Mouse (Mus musculus) heart, adult 9 months (tissue): ENCODE measurements around the gene Agtr1b.

Experiments
- DNase-seq, 2 experiments: peaks; one replicate each; pipeline ENCODE4 v3.0.0; 2022; ENCODE audit warnings: low spot score in 2 of 2

Gene Agtr1b

DNA sequence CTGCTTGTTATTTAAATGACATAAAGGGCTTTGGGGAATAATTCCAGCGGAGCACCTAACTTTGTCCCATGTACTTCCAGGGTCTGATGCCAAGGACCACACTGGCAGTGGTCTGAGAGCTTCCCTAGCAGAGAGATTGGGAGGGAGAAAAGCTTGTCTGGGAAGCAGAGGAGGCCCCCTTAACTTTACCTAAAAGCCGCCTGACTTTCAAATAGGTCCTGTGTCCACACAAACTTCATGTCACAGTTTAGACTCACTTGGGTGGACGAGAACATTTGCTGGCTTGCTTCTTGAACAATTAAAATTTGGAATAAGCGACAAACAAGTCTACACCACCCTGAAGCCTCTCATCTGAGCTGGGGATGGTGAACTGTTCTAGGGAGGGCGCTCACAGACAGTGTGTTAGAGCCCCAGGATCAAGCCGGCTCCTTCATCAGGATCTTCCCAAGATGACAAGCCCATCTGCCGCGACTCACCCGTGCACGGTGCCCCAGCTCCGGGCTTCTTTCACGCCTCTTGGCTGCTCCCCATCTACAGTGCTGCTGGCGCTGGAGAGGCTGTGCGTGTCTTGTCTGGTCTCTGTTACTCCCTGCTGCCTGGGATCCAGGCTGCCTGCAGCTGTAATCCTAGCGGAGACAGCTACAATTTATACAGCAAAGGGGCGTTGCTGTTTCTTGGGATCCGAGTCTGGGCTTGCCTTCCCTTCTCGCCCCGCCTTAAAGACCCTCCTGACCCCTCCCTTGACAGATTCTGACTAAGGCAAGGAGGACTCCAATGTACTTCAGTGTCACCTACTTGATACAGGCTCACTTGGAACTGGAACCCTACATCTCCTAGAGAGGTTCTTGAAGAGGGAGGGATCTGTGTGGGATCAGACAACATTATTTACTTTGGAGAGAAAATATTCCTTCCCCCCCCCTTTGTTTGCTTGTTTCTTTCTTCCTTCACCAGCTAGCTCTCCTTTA is at the start of gene Agtr1b:
Gene Agtr1b (minus strand): TSS at position 620 of the 965 bp plus-strand sequence.
- no peak for DNase-seq

DNA sequence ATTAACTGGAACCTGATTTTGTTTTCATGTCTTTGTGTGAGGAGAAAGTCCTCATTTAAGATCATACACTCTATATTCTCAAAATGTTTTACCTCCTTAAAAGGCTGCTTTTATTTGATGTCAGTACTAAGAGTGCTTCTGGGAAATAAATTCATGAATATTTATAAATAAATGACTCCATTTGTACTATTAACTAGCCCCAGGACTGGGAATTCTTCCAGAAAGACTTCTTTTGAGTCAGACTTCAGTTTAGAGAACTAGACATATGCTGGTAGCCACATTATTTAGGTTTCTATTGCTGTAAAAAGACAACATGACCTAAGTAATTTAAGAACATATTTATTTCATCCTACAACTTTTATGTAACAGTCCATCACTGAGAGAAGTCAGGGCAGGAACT is 13.4 kb downstream of the Agtr1b start:
- DNase-seq: no peak

DNA sequence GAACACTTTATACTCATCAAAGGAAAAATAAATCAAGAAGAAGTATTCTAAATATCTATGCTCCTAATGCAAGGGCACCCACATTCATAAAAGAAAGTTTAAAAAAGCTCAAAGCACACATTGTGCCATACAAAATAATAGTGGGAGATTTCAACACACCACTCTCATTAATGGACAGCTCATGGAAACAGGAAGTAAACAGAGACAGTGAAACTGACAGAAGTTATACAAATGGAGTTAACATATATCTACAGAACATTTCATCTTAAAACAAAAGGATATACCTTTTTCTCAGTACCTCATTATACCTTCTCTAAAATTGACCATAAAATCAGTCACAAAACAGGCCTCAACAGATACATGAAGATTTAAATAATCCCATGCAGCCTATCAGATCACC is 18.8 kb downstream of the Agtr1b start:
- DNase-seq: no peak

DNA sequence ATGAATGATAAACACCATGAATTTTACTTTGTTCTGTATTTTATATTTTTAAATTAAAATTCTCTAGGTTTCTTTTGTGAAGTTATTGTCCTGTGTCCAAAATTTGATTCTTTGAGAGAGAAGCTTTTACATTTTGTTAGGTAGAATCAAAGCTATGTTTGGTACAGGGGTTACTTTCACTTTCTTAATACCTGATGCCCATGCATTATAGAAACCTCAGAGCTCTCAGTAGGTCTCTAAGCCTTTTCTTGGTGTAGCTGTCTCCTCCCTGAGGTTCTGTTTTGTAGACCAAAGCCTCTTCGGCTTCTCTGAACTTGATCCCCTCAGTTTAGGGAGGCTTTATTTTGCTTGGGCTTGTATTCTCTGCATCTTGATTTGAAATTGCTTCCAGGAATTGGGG is 26.6 kb downstream of the Agtr1b start:
- no peak for DNase-seq

DNA sequence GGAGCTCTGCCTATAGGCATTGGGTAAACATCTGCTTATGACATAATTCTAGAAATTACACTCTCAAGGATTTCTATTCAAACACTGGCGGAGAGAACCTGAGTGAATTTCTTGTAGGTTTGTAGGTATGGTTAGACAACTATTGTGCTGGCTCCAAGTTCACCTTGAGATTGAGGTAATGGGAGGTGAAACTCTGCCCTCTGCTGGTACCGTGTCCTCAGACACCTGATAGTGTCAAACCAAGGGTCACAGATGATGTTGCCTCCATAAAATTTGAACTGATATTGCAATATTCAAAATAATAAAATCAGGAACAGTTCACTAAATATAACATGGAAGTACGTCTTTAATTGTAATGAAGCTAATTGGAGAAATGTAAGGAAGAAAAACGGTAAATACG is 32.3 kb downstream of the Agtr1b start:
- no peak for DNase-seq

DNA sequence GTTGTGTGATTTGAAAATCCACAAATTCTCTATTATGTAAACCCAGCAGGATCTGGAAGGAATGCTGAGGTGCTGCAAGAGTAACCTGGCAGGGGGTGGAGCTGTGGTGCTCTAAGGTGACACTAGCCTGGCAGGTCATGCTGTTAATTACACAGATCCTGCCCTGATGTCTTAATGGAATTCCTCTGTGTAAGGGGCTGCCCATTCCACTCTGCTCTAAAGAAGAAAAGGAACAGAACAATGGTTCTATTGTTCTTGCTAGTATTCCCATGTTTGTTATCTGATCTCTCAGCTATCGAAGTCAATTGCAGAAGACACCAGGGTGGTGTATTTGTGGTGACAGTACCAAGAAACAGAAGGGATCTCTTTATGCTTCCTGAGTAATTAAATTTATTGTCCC is 49.7 kb downstream of the Agtr1b start:
- no peak for DNase-seq

DNA sequence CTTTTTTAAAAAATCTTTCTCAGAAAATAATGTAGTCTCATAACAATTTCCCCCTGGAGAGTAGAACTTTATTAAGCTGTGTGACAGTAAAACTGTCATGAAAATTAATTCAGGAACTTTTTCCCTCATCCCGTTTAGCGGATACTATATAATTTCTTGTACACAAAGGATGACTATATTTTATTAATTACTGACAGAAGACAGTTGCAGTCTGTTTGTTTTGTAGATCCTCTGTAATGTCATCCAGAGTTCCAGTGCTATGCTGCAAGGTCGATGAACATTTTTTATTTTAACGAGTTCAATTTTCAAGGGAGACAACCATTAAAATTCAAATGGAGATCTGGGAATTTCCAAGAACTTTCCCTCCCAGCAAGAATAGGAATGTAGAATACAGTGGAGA is 57.8 kb downstream of the Agtr1b start:
- no peak for DNase-seq

DNA sequence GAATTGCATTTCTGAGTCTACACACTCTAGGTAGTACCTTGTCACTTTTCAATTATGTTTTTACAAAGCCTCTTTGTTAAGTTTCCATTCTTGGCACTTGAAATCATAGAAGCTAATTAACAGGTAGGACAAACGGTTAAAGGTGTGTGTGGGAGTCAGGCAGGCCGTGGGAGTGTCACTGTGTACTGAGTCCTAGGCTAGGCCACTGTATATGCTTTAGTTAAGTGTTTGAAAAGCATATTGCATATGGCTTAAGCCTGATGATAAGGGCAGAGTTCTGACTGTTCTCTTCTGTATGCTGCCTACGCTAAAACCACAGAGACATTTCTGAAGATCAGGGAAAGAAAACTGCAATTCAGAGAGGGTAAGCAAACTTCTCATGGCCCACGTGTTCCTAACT is 59.7 kb downstream of the Agtr1b start:
- DNase-seq: no peak

DNA sequence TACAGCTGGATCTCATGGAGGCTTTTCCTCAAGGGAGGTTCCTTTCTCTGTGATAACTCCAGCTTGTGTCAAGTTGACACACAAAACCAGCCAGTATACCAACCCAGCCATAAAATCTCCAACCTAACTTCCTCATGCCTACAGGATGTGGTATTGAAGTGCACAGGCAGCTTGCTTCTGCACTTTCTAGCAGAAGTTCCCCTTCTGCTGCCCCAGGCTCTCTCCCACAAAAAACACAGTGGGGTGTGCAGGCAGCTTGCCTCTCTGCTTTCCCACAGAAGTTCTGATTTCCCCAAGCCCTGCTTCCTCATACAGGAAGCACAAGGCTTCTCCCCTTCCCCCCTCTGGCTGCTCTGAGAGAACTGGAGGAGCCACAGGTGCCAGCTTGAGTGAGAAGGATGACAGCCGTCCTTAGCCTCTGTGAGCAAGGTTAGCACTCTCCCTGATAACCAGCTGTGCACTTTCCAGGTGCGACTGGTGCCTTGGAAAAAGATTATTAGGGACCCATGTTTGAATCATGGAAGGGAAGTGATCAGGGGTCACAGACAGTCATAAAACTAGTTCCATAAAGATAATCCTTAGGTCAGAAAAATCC is 62.1 kb downstream of the Agtr1b start:
- DNase-seq: peak; percentile 18 to 60

DNA sequence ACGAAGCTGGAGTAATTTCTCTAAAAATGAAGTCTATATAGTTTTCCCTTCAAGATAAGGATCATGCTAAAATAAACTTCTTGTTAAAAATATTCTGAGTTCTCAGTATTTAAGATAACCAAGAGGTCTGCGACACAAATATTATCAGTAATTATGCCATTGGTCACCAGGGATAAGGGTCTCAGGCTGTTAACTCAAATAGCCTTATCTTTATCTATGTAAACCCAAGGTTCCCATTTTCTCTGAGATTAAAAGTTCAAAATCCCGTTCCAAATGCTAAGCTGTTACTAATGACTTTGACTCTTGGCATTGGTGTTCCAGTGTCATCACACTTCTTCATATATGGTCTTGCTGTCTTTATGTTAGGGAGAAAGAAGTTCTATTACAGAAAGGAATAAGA is 71.4 kb downstream of the Agtr1b start:
- DNase-seq: no peak

DNA sequence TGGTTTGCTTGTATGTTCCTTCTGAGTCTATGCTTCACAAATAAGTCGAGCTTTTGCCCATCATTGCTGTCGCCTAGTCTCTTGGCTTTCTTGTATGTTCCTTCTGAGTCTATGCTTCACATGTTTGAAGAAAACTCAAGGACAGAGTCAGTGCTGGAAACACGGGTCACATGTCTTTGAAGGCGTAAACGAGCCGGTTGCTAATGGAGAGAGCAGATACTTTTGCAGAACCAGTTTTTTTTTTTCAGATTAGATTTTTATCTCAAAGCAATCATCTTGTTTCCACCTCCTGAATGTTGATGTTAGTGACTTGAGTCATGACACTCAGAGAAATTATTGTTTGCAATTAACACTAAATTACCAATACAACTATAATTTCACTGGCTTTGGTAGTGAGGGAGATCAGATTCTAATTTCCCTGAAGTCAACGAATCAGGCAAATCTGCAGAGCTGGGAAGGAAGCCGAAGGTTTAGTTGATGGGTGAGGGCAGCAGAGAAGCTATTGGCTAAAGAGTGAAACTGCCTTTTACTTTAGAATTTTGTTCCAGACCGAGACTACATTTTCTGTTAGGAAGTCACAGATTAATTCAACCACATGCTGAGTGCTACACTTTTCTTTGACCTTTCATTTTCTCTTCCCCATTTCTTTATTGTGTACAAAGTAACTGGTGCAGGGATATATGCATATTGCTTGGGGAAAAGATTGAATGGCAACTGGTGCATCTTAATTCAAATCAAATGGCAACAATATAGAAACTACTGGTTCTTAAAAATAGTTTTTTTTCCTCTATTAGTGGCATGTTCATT is 72.2 kb downstream of the Agtr1b start:
- peak; percentile 2 to 25 for DNase-seq

DNA sequence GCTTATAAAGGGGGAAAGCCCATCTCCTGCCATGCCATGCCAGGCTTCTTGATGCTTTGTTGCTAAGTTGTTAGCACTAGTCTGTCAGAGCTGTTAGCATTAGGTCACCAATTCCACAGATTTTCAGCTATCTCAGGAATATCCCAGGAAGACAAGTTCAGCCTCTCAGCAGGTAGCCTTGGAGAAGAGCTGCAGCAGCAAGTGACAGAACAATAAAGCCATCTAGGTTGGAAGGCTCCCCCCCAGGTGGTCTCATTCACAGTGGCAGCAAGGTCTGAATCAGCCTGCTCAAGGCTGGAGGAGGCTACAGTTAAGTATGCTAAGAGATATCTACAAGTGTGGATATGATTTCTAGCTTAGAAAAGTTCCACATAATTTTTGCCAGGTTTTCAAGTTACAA is 75.6 kb downstream of the Agtr1b start:
- no peak for DNase-seq

DNA sequence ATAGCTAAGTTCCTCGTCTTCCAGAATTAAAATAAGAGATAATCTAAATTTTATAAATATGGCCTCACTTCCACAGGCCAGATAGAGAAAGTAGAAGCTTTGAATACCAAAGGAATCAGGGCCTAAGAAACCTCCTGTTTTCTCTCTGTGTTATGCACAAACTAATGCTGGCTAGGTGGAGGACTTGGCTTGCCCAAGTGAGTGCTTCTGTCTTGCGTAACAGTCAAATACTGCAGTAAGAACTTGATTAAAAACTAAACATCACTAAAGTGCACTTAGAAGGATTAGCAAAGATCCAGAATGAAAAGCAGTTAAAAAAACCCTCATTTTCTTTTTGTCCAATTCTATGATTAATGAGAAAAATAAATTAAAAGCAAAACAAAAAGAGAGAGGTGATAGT is 78.2 kb downstream of the Agtr1b start:
- DNase-seq: no peak

DNA sequence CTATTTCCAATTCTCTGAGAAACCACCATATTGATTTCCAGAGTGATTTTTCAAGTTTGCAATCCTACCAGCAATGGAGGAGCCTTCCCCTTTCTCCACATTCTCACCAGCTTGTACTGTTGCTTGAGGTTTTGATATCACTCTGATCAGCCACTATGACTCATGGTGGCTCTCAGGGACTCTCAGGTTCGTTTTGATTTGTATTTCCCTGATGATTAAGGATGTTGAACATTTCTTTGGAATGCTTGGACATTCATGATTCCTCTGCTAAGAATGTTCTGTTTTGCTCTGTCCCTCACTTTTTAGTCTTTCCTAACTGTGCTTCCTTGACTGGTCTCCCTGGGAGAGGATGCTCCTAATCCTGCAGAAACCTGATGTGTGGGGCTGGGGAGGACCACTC is 85.2 kb downstream of the Agtr1b start:
- DNase-seq: no peak

DNA sequence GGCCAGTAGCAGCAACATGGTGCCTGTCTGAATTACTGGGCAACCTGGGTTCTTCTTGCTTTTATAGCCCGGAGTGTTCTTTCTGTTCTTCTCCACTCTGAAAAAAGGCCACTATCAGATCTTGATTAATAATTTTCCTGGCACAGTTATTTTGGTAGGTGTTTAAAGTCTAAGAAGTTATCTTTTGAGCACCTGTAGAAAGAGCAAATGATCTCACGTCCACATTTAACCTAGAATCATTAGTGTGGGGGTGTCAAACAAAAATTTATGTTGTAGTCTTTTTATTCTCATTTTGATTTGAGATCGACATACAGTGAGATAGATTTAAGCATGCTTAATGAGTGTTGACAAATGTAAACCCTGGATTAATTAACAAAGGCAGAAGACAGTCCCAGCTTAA is 91.3 kb downstream of the Agtr1b start, which contains the start of gene Cpb1:
Gene Cpb1 (minus strand): TSS at position 101 of the 400 bp plus-strand sequence.
- DNase-seq: no peak
